Mouse (Mus musculus): Measurements from ENCODE around the gene Ace2. TPM values are rescaled to one million over a fixed set of nuclear protein-coding genes. Genes with fewer than 3 reads are reported as not detected.

Ace2 gene
- polyA plus RNA-seq, 1 experiment from 2014 or later = 3.1 TPM

DNA sequence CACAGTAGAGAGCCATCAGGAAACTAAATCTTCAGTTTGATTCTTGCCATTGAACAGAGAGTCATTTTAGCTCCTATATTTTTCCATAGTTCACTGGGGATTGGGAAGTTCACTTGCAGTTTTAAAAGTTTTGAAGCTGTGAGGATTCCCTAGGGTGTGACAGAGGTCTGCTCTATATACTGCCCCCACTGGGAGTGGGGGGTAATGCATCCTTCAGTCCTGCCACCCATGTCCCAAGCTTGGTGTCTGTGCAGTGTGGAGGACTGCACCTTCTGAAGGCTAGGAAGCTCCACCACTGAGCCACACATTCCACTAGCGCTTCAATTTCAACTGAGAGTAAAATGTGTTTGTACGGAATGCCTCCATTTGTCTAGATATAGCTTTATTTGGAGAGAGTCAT lies 82.9 kb downstream of the Ace2 start:
- 62% methylated on average over 2 of the region's 2 CpGs for WGBS

DNA sequence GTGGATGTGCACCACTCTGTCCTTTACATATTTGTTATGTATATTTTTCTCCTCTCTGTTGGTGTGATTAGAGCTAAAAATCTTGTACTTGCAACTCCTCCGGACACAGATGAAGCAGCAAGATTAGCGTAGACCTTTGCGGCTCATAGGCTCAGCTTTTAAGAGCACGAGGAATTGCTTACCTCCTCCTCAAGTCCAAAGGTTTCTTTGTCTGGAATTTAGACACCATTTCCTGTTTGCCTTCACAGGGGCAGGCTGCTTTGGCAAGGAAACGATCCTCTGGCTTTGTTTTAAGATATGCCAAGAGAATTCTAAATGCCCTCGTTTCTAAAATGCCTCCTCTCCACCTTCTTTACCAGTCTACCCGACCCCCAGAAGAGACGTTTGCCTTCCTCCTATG lies 94.2 kb downstream of the Ace2 start:
- H3K9ac ChIP-seq (ENCODE audit: low read length) = no peak overlapping the region
- no peak overlapping the region for H3K4me3 ChIP-seq (ENCODE audit: low read length)
- no peaks in the 10 kb centered on the region for H3K36me3 ChIP-seq (ENCODE audit: control insufficient read depth, insufficient read depth)
- no peak for ATAC-seq (replicated peaks; ENCODE audit: extremely low read depth, insufficient read depth, low FRiP score)
- H3K4me2 ChIP-seq (ENCODE audit: low read depth, low read length) = no peak overlapping the region
- H3K9me3 ChIP-seq (replicated peaks; ENCODE audit: control insufficient read depth, low read length) = 0 out of 2 replicates have a peak, but pooled peaks cover 2% of the 10 kb centered on the region
- no peaks in the 10 kb centered on the region for H3K4me1 ChIP-seq (ENCODE audit: control insufficient read depth, insufficient read depth, low read length)
- 47% methylated on average over 8 of the region's 8 CpGs for WGBS
- H3K27ac ChIP-seq (ENCODE audit: low read length) = no peak overlapping the region
- no peaks in the 10 kb centered on the region for H3K27me3 ChIP-seq (ENCODE audit: control insufficient read depth, insufficient read depth, low read length)

More for the DNA sequence above, 82.9 kb downstream of the Ace2 start:
- Histone ChIP-seq H3K27me3 (ENCODE audit: control insufficient read depth, insufficient read depth, low read length) (no peaks in the 10 kb centered on the region), H3K36me3 (ENCODE audit: control insufficient read depth, insufficient read depth) (no peaks in the 10 kb centered on the region), H3K4me3 (ENCODE audit: low read length) (no peak overlapping the region), H3K9me3 (replicated peaks; ENCODE audit: control insufficient read depth, low read length) (no peaks in the 10 kb centered on the region), H3K4me1 (ENCODE audit: control insufficient read depth, insufficient read depth, low read length) (no peaks in the 10 kb centered on the region), H3K4me2 (ENCODE audit: low read depth, low read length) (no peak overlapping the region), H3K27ac (ENCODE audit: low read length) (no peak overlapping the region), H3K9ac (ENCODE audit: low read length) (no peak overlapping the region)
- ATAC-seq (replicated peaks; ENCODE audit: extremely low read depth, insufficient read depth, low FRiP score) = no peak

Other genes starting within 250 kb of the Ace2 start
- gene Ap1s2, start 230.3 kb upstream of the Ace2 start, polyA plus RNA-seq (2015; fragmentation: Nextera tagmentation; extraction: Ambion mirVana) = 16.9 and 18.8 TPM in 2 replicates
- gene Zrsr2, start 180.7 kb upstream of the Ace2 start, polyA plus RNA-seq (2015; fragmentation: Nextera tagmentation; extraction: Ambion mirVana) = 27.2 and 27.5 TPM in 2 replicates
- gene Car5b, start 111.3 kb upstream of the Ace2 start, polyA plus RNA-seq (2015; fragmentation: Nextera tagmentation; extraction: Ambion mirVana) = 0.27 and 0.53 TPM in 2 replicates
- gene Siah1b, start 62.8 kb upstream of the Ace2 start, polyA plus RNA-seq (2015; fragmentation: Nextera tagmentation; extraction: Ambion mirVana) = 17.4 and 17.8 TPM in 2 replicates
- 0.11 TPM in 1 of 2 replicates, not detected in the other for gene Cltrn, start 50.5 kb upstream of the Ace2 start, polyA plus RNA-seq (2015; fragmentation: Nextera tagmentation; extraction: Ambion mirVana)
- 3.8 and 5.5 TPM in 2 replicates for gene Bmx, start 118.9 kb downstream of the Ace2 start, polyA plus RNA-seq (2015; fragmentation: Nextera tagmentation; extraction: Ambion mirVana)
- gene Pir, start 130.0 kb downstream of the Ace2 start, polyA plus RNA-seq (2015; fragmentation: Nextera tagmentation; extraction: Ambion mirVana) = 5.9 and 7.5 TPM in 2 replicates
- gene Vegfd, start 234.0 kb downstream of the Ace2 start, polyA plus RNA-seq (2015; fragmentation: Nextera tagmentation; extraction: Ambion mirVana) = 3.7 and 6.7 TPM in 2 replicates

All from heart, embryonic 16.5 days (tissue).